Mouse (Mus musculus) limb, embryonic 13.5 days (tissue): ENCODE results near the gene Csrnp1. TPM values are rescaled to one million over a fixed set of nuclear protein-coding genes. Genes with fewer than 3 reads are reported as not detected.
A peak's percentile ranks its signal among the peaks of the same experiment; 100 is the strongest.

Experiments used
- ATAC-seq: fragments of 200-750 bp; cut with Nextera tagmentation; 2 replicates; pipeline ENCODE4 v1.8.0; 2017; ENCODE audit warnings: low read depth, moderate number of reproducible peaks, moderate TSS enrichment; ENCODE audit not compliant: low FRiP score
- H3K27ac ChIP-seq: fragments of 300-500 bp; sonication (generic); 2 replicates; pipeline ENCODE4 v1.5.1; 2015; ENCODE audit warnings: inconsistent platforms, mild to moderate bottlenecking, moderate library complexity
- H3K27me3 ChIP-seq: fragments of 300-500 bp; sonication (generic); 2 replicates; pipeline ENCODE4 v1.6.1; 2015; ENCODE audit warnings: mild to moderate bottlenecking, inconsistent platforms
- H3K36me3 ChIP-seq: fragments of 300-500 bp; sonication (generic); 2 replicates; pipeline ENCODE4 v1.6.1; 2015; ENCODE audit warnings: inconsistent platforms, mild to moderate bottlenecking, moderate library complexity
- H3K4me1 ChIP-seq: fragments of 300-500 bp; sonication (generic); 2 replicates; pipeline ENCODE4 v1.6.1; 2015; ENCODE audit warnings: inconsistent platforms
- H3K4me2 ChIP-seq: fragments of 300-500 bp; sonication (generic); replicated peaks from 2 replicates; pipeline ENCODE4 v1.6.1; 2015; ENCODE audit warnings: inconsistent platforms, mild to moderate bottlenecking, moderate library complexity
- H3K4me3 ChIP-seq: fragments of 300-500 bp; sonication (generic); 2 replicates; pipeline ENCODE4 v1.5.1; 2015; ENCODE audit warnings: moderate library complexity, mild to moderate bottlenecking, inconsistent platforms
- H3K9ac ChIP-seq: fragments of 300-500 bp; sonication (generic); 2 replicates; pipeline ENCODE4 v1.6.1; 2015; ENCODE audit warnings: mild to moderate bottlenecking, inconsistent platforms
- H3K9me3 ChIP-seq: fragments of 300-500 bp; sonication (generic); 2 replicates; pipeline ENCODE4 v1.6.1; 2016; ENCODE audit warnings: inconsistent platforms
- WGBS: fragments of 180-500 bp; shearing (Covaris S2); methylation state at CpG from one replicate; pipeline ENCODE4 v1.1.7; 2015; 5-methylcytosine and 5-hydroxymethylcytosine counted together
- polyA plus RNA-seq: library from polyadenylated mRNA; unstranded; fragments of >200 nt; fragmentation: Nextera tagmentation; extraction: Ambion mirVana; gene quantifications from 2 replicates; pipeline ENCODE4 v1.2.1, GENCODE M21; 2015

Gene Csrnp1
- polyA plus RNA-seq: 4.5 and 6.4 TPM in 2 replicates

DNA sequence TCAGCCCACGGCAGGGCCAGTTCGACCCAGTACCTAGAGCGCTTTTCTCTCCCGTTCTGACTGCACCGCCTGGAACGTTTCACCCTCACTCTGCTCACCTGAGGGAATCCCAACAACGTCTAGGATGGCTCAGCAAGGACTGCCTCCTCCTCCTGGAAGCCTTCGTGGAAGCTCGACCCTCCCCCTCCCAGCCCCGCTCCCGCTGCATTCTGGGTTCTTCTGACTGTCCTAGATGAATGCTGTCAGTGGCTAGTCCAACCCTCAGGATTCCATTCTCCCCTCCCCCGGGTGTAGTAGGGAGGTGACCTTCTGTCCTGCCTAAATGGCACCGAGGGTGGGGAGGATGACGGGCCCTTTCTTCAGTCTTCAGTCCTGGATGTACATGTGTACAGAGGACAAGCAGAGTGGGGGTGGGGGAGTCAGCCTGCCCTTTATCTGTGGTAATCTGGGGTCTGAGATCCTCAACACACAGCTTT, at the start of gene Csrnp1:
Gene Csrnp1, minus strand, starts transcription at position 123 of the 476 bp plus-strand sequence.
- H3K27ac ChIP-seq: peak within 1 kb of the TSS; percentile 56
- no peak for ATAC-seq
- H3K9ac ChIP-seq: peak within 1 kb of the TSS; percentile 76
- H3K27me3 ChIP-seq: no peaks in the 10 kb centered on the region
- H3K36me3 ChIP-seq: no peaks in the 10 kb centered on the region
- H3K4me3 ChIP-seq: peak within 1 kb of the TSS; percentile 70
- H3K9me3 ChIP-seq: no peaks in the 10 kb centered on the region
- peak within 1 kb of the TSS; percentile 99 for H3K4me2 ChIP-seq
- H3K4me1 ChIP-seq: peaks cover 51% of the 10 kb centered on the region
- 14% methylated on average over 14 of the region's 14 CpGs for WGBS

DNA sequence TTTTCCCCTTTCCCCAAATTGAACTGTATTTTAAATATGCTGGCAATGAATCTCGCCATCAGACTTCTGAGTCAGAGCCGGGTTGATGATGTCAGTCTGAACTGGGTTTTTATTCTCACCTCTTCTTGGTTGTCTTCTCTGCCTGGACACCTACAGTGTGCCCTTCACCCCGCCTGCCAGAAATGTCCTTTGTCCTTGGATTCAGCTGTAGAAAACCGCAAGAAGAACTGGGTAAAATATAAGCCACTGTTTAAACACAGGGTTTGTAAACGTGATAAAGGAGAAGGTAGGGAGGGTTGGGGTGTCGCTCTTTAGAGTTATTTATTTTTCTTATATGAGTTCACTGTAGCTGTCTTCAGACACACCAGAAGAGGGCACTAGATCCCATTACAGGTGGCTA, 48.3 kb upstream of the Csrnp1 start:
- H3K9ac ChIP-seq: no peak overlapping the region
- no peaks in the 10 kb centered on the region; the same call in 1 of the 2 replicates for H3K4me1 ChIP-seq
- no peaks in the 10 kb centered on the region for H3K36me3 ChIP-seq
- 89% methylated on average over 6 of the region's 6 CpGs for WGBS
- no peak for ATAC-seq
- H3K27ac ChIP-seq: no peak overlapping the region
- no peaks in the 10 kb centered on the region for H3K9me3 ChIP-seq
- no peaks in the 10 kb centered on the region for H3K27me3 ChIP-seq
- no peak overlapping the region for H3K4me2 ChIP-seq
- H3K4me3 ChIP-seq: no peak overlapping the region

DNA sequence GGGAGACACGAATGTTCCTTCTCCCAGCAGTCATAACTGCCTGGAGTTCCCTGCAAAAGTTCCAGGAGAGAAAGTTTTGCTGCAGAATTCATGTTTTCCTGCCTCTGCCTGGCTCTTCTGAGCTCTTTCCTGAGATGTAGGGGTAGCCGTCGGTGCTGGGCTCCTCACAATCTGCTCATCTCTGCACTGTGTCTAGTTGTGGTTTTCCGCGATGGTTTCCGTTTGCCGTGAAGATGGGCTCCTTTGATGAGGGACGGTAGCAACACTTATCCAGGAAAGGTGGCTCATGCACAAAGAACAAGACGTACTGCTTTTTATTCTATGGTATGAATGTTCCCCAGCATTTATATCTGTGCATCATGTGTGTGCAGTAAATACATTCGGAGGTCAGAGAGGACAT, 46.0 kb upstream of the Csrnp1 start:
- WGBS: 82% methylated on average over 10 of the region's 10 CpGs
- H3K36me3 ChIP-seq: no peaks in the 10 kb centered on the region
- no peak for ATAC-seq
- H3K27me3 ChIP-seq: no peaks in the 10 kb centered on the region
- H3K9ac ChIP-seq: no peak overlapping the region
- H3K4me2 ChIP-seq: no peak overlapping the region
- H3K9me3 ChIP-seq: no peaks in the 10 kb centered on the region
- peaks cover 6% of the 10 kb centered on the region; the same call in 1 of the 2 replicates for H3K4me1 ChIP-seq
- H3K4me3 ChIP-seq: no peak overlapping the region
- no peak overlapping the region for H3K27ac ChIP-seq

DNA sequence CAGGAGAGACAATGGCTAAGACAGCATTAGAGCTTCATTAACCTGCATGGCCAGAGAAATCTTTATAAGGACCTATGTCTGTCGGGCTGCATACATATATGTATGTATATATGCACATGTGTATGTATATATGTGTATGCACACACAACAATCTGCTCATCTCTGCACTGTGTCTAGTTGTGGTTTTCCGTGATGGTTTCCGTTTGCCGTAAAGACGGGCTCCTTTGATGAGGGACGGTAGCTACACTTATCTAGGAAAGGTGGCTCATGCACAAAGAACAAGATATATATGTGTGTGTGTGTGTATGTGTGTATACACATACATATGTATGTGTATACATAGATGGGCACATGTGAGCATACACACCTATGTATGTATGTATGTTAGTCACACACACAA, 45.4 kb upstream of the Csrnp1 start:
- no peaks in the 10 kb centered on the region for H3K27me3 ChIP-seq
- H3K4me3 ChIP-seq: no peak overlapping the region
- no peak overlapping the region for H3K9ac ChIP-seq
- H3K36me3 ChIP-seq: no peaks in the 10 kb centered on the region
- no peak overlapping the region for H3K4me2 ChIP-seq
- 89% methylated on average over 6 of the region's 6 CpGs for WGBS
- no peak for ATAC-seq
- H3K4me1 ChIP-seq: peaks cover 6% of the 10 kb centered on the region; the same call in 1 of the 2 replicates
- no peaks in the 10 kb centered on the region for H3K9me3 ChIP-seq
- no peak overlapping the region for H3K27ac ChIP-seq

DNA sequence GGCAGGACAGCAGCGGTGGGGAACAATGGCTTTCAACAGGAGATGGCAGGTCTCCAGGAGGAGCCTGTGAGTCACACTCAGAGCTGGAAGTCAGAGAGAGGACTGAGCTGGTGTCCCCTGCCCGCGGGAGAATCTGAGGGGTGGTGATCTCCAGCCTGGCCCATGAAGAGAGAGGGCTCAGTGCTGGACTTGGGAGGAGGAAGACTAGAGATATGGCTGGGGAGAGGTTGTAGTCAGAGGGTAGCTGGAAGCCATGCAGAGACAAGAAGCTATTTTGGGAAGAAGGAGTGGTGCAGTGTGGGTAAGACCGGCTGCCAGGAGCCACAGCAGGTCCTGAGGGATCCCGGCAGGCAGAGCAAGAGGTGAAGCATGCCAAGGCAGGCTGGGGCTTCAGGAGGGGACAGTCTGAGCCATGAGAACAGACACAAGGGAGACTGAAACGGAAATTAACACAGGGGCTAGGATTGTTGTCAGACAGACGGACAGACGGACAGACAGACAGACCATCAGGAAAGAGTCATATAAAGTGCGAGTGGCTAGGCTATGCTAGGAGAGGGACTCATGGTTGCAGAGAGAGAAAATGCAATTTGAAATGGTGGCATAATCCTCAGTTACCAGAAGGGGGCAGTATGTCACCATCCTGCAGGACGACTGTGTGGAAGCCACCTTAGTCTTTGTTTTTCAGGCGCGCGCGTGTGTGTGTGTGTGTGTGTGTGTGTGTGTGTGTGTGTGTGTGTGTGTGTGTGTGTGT, 43.1 kb upstream of the Csrnp1 start:
- Histone ChIP-seq H3K27ac (no peak overlapping the region), H3K36me3 (no peaks in the 10 kb centered on the region), H3K4me1 (peaks cover 6% of the 10 kb centered on the region; the same call in 1 of the 2 replicates), H3K4me3 (no peak overlapping the region), H3K9ac (no peak overlapping the region; the same call in 1 of the 2 replicates), H3K27me3 (no peaks in the 10 kb centered on the region), H3K9me3 (no peaks in the 10 kb centered on the region), H3K4me2 (no peak overlapping the region)
- peak; percentile 42; the same call in 1 of the 2 replicates for ATAC-seq
- 30% methylated on average over 12 of the region's 14 CpGs for WGBS

DNA sequence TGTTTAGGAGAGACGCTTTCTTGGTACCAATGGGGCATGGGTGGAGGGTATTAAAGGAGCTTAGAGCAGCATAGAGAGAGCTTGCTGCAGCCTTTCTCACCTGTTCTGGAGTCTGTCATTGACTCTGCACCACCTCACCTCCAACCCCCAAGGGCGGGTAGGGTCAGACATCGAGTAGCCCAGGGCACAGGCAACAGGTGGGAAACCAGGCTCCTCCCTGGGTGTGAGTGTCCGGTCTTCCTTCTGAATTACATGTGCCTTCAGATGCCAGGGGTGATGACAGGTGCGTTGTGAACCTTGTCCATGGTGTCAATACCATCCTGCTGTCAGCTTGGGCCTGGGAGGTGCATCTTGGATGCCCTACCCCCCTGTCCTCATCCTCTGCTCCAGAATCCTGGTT, 40.2 kb upstream of the Csrnp1 start:
- Histone ChIP-seq H3K4me3 (no peak overlapping the region), H3K27me3 (no peaks in the 10 kb centered on the region), H3K4me1 (peaks cover 21% of the 10 kb centered on the region), H3K9ac (no peak overlapping the region), H3K27ac (no peak overlapping the region), H3K9me3 (no peaks in the 10 kb centered on the region), H3K4me2 (no peak overlapping the region), H3K36me3 (no peaks in the 10 kb centered on the region)
- 82% methylated on average over 5 of the region's 5 CpGs for WGBS
- no peak for ATAC-seq

DNA sequence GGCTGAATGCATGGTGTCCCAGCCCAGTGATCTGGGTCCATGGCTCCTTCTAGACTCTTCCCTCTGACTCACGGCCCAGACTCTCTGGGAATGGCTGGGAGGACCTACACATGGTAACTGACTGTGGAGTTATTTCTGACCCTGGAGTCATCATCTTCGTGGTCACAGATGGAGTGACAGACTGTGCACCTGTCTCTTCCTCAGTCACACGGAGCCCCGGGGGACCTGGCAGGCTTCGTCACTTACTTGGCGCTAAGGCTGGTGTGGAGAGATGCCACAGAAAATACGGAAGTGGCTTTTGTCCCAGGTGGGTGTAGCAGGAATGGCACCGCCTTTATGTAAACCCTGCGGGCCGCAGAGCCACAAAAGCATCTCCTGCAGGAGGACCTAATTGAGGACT, 39.7 kb upstream of the Csrnp1 start:
- H3K4me1 ChIP-seq: peaks cover 21% of the 10 kb centered on the region
- no peak overlapping the region for H3K4me2 ChIP-seq
- H3K9ac ChIP-seq: no peak overlapping the region
- H3K36me3 ChIP-seq: no peaks in the 10 kb centered on the region
- H3K27me3 ChIP-seq: no peaks in the 10 kb centered on the region
- H3K27ac ChIP-seq: no peak overlapping the region
- no peak overlapping the region for H3K4me3 ChIP-seq
- ATAC-seq: no peak
- WGBS: 81% methylated on average over 10 of the region's 10 CpGs
- H3K9me3 ChIP-seq: no peaks in the 10 kb centered on the region

DNA sequence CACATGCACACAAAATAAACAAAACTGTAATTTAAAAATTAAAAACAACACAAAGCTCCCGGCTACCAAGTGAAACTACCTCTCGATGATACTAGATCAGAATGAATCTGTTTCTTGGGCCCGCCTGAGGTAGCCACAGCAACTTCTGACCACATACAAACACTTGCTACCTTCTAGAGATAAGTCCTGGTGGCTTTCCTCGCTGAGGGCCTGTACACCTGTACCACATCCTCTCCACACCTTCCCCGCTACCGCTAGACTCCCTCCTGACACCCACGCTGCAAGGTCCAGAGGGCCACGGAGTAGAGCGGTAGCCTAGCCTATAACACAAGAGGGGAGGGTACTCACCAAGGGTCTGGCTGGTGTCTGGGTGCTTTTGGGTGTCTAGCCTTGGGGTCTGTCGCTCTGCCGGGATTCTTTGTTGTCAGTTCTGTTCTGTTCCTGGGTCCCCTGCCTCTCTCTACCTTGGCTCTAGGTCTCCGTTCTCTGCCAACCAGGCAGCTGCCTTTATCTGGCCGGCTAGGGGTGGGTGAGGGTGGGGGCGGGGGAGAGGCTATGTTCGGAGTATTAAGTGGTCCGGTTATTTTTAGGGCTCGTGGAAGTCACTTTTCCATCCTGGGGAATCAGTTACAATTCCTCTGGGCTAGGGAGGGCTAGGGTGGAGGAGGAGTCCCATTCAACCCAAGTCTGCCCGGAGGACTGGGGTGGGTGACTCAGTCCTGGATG, 38.8 kb upstream of the Csrnp1 start, which contains the start of gene Xirp1:
Gene Xirp1, minus strand, starts transcription at position 513 of the 726 bp plus-strand sequence.
- H3K27ac ChIP-seq: no peak within 1 kb of the TSS
- ATAC-seq: no peak
- no peak within 1 kb of the TSS for H3K4me2 ChIP-seq
- no peaks in the 10 kb centered on the region for H3K27me3 ChIP-seq
- no peak within 1 kb of the TSS for H3K9ac ChIP-seq
- 86% methylated on average over 18 of the region's 18 CpGs for WGBS
- no peak within 1 kb of the TSS for H3K4me3 ChIP-seq
- peaks cover 21% of the 10 kb centered on the region for H3K4me1 ChIP-seq
- no peaks in the 10 kb centered on the region for H3K36me3 ChIP-seq
- no peaks in the 10 kb centered on the region for H3K9me3 ChIP-seq

DNA sequence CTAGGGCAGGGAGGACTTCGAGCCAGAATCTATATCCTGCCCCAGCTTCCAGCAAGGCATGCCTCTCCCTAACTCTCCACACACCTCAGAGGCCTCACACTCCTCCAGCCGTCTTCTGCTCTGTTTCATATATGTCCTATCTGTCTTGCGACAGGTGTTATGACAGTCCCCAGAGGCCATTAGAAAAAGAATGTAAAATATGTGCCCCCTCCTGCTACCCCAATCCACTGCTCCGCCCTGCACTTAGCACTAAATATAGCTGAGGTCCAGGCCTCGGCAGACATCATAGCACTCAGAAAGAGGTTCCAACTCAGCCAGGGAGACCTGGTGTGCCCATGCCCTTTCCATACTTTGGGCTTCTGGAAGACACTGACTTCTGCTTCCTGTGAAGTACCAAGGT, 36.7 kb upstream of the Csrnp1 start:
- H3K27ac ChIP-seq: peak overlapping the region; percentile 67; the same call in 1 of the 2 replicates
- H3K36me3 ChIP-seq: no peaks in the 10 kb centered on the region
- H3K9ac ChIP-seq: no peak overlapping the region
- H3K9me3 ChIP-seq: no peaks in the 10 kb centered on the region
- no peak overlapping the region for H3K4me3 ChIP-seq
- WGBS: 64% methylated on average over 5 of the region's 5 CpGs
- H3K4me1 ChIP-seq: peaks cover 15% of the 10 kb centered on the region
- no peaks in the 10 kb centered on the region for H3K27me3 ChIP-seq
- ATAC-seq: peak; percentile 26; the same call in 1 of the 2 replicates
- H3K4me2 ChIP-seq: no peak overlapping the region

DNA sequence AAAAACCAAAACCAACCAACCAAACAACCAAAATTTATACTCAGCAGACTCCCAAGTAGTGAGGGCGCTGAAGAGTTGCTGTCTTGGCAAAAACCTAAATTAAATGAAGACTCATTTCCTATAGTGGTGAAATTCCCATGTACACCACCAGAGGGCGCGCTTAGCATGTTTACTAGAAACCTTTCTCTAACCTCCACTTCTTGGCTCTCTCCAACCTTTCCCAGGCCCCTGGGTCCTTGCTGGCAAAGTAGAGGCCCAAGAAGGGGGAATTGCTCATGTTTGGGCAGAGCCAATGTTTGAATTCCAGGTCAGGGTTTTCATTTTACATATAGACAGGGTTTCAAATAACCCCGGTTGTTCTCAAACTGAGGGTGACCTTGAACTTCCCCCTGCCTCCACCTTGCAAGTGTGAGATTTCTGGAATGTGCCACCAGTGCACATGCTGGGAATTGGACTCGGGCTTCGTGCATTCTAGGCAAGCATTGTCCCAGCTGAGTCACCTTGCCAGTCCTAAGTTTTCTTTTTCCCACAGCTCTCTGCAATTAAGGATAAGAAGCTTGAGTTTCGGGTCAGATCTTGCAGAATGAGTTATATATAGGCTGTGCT, 35.9 kb upstream of the Csrnp1 start:
- H3K4me3 ChIP-seq: no peak overlapping the region
- peaks cover 15% of the 10 kb centered on the region for H3K4me1 ChIP-seq
- no peaks in the 10 kb centered on the region for H3K36me3 ChIP-seq
- H3K27ac ChIP-seq: peak overlapping the region; percentile 67
- H3K9ac ChIP-seq: no peak overlapping the region
- H3K9me3 ChIP-seq: no peaks in the 10 kb centered on the region
- no peak for ATAC-seq
- WGBS: 34% methylated on average over 7 of the region's 7 CpGs
- no peak overlapping the region for H3K4me2 ChIP-seq
- H3K27me3 ChIP-seq: no peaks in the 10 kb centered on the region

DNA sequence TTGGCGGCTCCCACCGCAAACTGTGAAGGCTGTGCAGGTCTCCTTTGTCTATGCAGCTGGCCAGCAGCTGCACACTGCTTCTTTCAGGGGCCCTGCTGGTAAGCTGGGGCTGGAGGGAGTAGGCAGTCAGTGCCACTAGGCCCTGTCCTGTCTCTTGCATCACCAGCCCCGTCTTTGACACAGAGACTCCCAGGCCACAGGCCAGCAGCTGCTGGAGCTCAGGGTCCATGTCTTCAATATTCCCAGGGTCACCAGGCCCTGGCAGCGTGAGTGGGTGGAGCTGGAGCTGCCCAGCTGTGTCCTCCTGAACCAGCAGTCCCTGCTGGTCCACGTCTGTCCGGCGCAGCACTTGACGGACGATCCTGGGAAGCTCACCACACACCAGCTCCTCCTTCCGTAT, 32.5 kb upstream of the Csrnp1 start:
- no peak for ATAC-seq

DNA sequence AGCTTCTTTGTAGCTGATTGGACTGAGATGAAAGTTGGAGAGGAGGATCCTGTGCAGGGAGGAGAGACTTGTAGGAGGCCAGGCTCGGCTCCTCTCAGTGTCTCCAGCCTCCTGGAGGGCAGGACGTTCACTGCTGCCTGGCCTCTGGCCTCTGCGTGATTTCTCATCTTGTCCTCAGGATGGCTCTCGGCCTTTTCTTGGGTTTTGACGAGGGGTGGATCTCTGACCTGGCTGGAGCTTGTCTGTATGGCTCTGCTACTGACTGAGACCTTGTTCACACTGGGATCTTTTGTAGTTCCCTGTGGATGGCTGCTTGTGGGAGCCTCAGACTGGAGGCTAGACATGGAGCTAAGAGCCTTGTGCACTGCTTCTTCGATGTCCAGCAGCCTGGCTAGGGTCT, 30.4 kb upstream of the Csrnp1 start:
- H3K9ac ChIP-seq: no peak overlapping the region
- no peaks in the 10 kb centered on the region for H3K36me3 ChIP-seq
- 0 out of 2 replicates have a peak, but pooled peaks cover 4% of the 10 kb centered on the region for H3K27me3 ChIP-seq
- no peak overlapping the region for H3K4me2 ChIP-seq
- no peak for ATAC-seq
- no peak overlapping the region for H3K4me3 ChIP-seq
- no peak overlapping the region for H3K27ac ChIP-seq
- WGBS: 56% methylated on average over 6 of the region's 6 CpGs
- H3K9me3 ChIP-seq: no peaks in the 10 kb centered on the region
- peaks cover 12% of the 10 kb centered on the region; the same call in 1 of the 2 replicates for H3K4me1 ChIP-seq

More for the DNA sequence above, 32.5 kb upstream of the Csrnp1 start:
- H3K4me2 ChIP-seq: no peak overlapping the region
- H3K9me3 ChIP-seq: no peaks in the 10 kb centered on the region
- WGBS: 76% methylated on average over 10 of the region's 10 CpGs
- H3K36me3 ChIP-seq: no peaks in the 10 kb centered on the region
- no peak overlapping the region for H3K4me3 ChIP-seq
- no peak overlapping the region for H3K27ac ChIP-seq
- peaks cover 15% of the 10 kb centered on the region for H3K4me1 ChIP-seq
- 0 out of 2 replicates have a peak, but pooled peaks cover 4% of the 10 kb centered on the region for H3K27me3 ChIP-seq
- no peak overlapping the region for H3K9ac ChIP-seq
